11 mouse cellular contexts compared by ENCODE assay signal in genomic region chr19:4569356-4570236, GRCm38 (mm10). TPM values are rescaled to one million over a fixed set of nuclear protein-coding genes. Genes with fewer than 3 reads are reported as not detected.
DNase-seq lines count a peak whose midpoint lies in the region; ATAC-seq and TF ChIP-seq lines count a peak whose summit lies in the region.
"Had no signal": no experiment of that assay in that cellular context is flagged by ENCODE, and none has a peak within 500 bp of the region (broad histone marks: within the 10 kb centered on the region; RNA-seq: fewer than 3 reads in every experiment).

No protein-coding gene starts in this region.

- peak overlapping the region; percentile 45 for H3K9ac ChIP-seq in liver, adult 2 months (ENCODE audit: low read depth, low read length)
- H3K9ac ChIP-seq in liver, embryonic 14.5 days (replicated peaks): peak overlapping the region; percentile 71
- H3K9ac ChIP-seq in stomach, embryonic 15.5 days: no peak overlapping the region
- H3K9ac ChIP-seq: midbrain, embryonic 12.5 days had no signal

- H3K4me3 ChIP-seq in liver, adult 2 months (ENCODE audit: insufficient read depth, low read depth, low read length): no peak overlapping the region
- peak overlapping the region in 1 of 2 experiments; percentile 20; a peak in 1 of 4 replicates for H3K4me3 ChIP-seq in liver, embryonic 14.5 days (ENCODE audit: insufficient read depth in 1 of 2, low read depth in 2 of 2, low read length in 2 of 2)
- H3K4me3 ChIP-seq in stomach, embryonic 15.5 days (replicated peaks): no peak overlapping the region
- H3K4me3 ChIP-seq: midbrain, embryonic 12.5 days had no signal

- WGBS in liver, adult 2 months: 25% methylated on average over 17 of the region's 17 CpGs
- WGBS in liver, embryonic 14.5 days (ENCODE audit: insufficient replicate concordance): 72% methylated on average over 17 of the region's 17 CpGs
- 70% methylated on average over 17 of the region's 17 CpGs for WGBS in stomach, embryonic 15.5 days

- no peaks in the 10 kb centered on the region for H3K36me3 ChIP-seq in liver, adult 2 months (ENCODE audit: control insufficient read depth, insufficient read depth, low read length)
- no peaks in the 10 kb centered on the region for H3K36me3 ChIP-seq in liver, embryonic 14.5 days (replicated peaks; ENCODE audit: control insufficient read depth, insufficient read depth, low read depth)
- no peaks in the 10 kb centered on the region for H3K36me3 ChIP-seq in stomach, embryonic 15.5 days
- H3K36me3 ChIP-seq: midbrain, embryonic 12.5 days had no signal

- TF ChIP-seq POLR2A in liver, adult 2 months (IDR thresholded peaks at IDR 0.05; ENCODE audit: extremely low read depth, insufficient read depth, low read length): no peak

- H3K9me3 ChIP-seq in liver, embryonic 14.5 days (ENCODE audit: control insufficient read depth, low read length): no peaks in the 10 kb centered on the region
- H3K9me3 ChIP-seq in stomach, embryonic 15.5 days: no peaks in the 10 kb centered on the region
- H3K9me3 ChIP-seq: midbrain, embryonic 12.5 days had no signal

- no peaks in the 10 kb centered on the region for H3K27me3 ChIP-seq in liver, adult 2 months (ENCODE audit: control insufficient read depth, insufficient read depth, low read length)
- no peaks in the 10 kb centered on the region for H3K27me3 ChIP-seq in liver, embryonic 14.5 days (ENCODE audit: control insufficient read depth, insufficient read depth, low read length)
- no peaks in the 10 kb centered on the region for H3K27me3 ChIP-seq in stomach, embryonic 15.5 days (replicated peaks)

- no peak for ATAC-seq in liver, embryonic 14.5 days (ENCODE audit: insufficient read depth)
- no peak for ATAC-seq in stomach, embryonic 15.5 days (ENCODE audit: insufficient read depth, low FRiP score, low read depth)

- H3K4me1 ChIP-seq in liver, adult 2 months (ENCODE audit: control insufficient read depth, insufficient read depth, low read length): peaks cover 41% of the 10 kb centered on the region
- H3K4me1 ChIP-seq in liver, embryonic 14.5 days (replicated peaks; ENCODE audit: control insufficient read depth in 2 of 2, insufficient read depth in 2 of 2, low read length in 1 of 2): peaks cover 68% of the 10 kb centered on the region in 2 experiments
- no peaks in the 10 kb centered on the region for H3K4me1 ChIP-seq in stomach, embryonic 15.5 days

- peak overlapping the region; percentile 69 for H3K4me2 ChIP-seq in liver, embryonic 14.5 days (ENCODE audit: low read depth)
- no peak overlapping the region for H3K4me2 ChIP-seq in stomach, embryonic 15.5 days
- H3K4me2 ChIP-seq: midbrain, embryonic 12.5 days had no signal

- no peak for TF ChIP-seq EP300 in liver, embryonic 14.5 days (IDR thresholded peaks at IDR 0.05; ENCODE audit: low read depth)

- H3K27ac ChIP-seq in liver, adult 2 months (replicated peaks; ENCODE audit: insufficient read depth, low read depth, low read length): peak overlapping the region; percentile 92
- peak overlapping the region; percentile 100 for H3K27ac ChIP-seq in liver, embryonic 14.5 days
- peak overlapping the region; percentile 8; the same call in 1 of the 2 replicates for H3K27ac ChIP-seq in stomach, embryonic 15.5 days
- H3K27ac ChIP-seq: midbrain, embryonic 12.5 days had no signal

- TF ChIP-seq CTCF in liver, adult 2 months (IDR thresholded peaks at IDR 0.05; ENCODE audit: low read depth, low read length): no peak
- TF ChIP-seq CTCF in liver, embryonic 14.5 days (IDR thresholded peaks at IDR 0.05; ENCODE audit: low read depth): no peak

- intact Hi-C loops in heart, postnatal 10 days (cut with DNase I): no loop called here

- peaks cover 26% of the 10 kb centered on the region; the same call in 1 of the 2 replicates for H3K79me2 ChIP-seq in liver, adult 2 months (ENCODE audit: control insufficient read depth, insufficient read depth, low read length)

- peak; percentile 70 for DNase-seq in heart, adult 11 months
- DNase-seq in heart, postnatal 10 days: no peak
- peak; percentile 95 for DNase-seq in liver, adult 2 months (ENCODE audit: extremely low read depth, low read depth, low spot score)
- DNase-seq in liver: no peak
- no peak for DNase-seq in liver, embryonic 14.5 days (ENCODE audit: low read depth in 3 of 3, low spot score in 3 of 3)
- DNase-seq in retina, postnatal 1 day: no peak
- no peak for DNase-seq in testis, postnatal 10 days (ENCODE audit: low spot score)
- DNase-seq: B cell, adult 2 months; thymus, adult 2 months had no signal

RNA-seq across cellular contexts. Expression of gene Lrfn4, which starts 45.9 kb away (rescaled TPM):
- 10 to 100 TPM; 12.6 to 16.0 TPM for total RNA-seq in heart, postnatal 10 days (2021)
- 0.13 and 0.18 TPM in 2 replicates for total RNA-seq in liver, adult 2 months (2014; rRNA removed)
- polyA plus RNA-seq in liver, adult 2 months (2012; rRNA removed): 0.27 and 0.35 TPM in 2 replicates
- 2.1 and 2.6 TPM in 2 replicates for polyA plus RNA-seq in liver, embryonic 14.5 days (2012; rRNA removed)
- polyA plus RNA-seq in liver, embryonic 14.5 days (2014; fragmentation: Nextera tagmentation; extraction: Ambion mirVana): 0.42 and 0.64 TPM in 2 replicates
- 5.7 and 6.1 TPM in 2 replicates for polyA plus RNA-seq in stomach, embryonic 15.5 days (2015; fragmentation: Nextera tagmentation; extraction: Ambion mirVana)

RNA-seq across cellular contexts. Expression of gene Rce1, which starts 55.8 kb away (rescaled TPM):
- 10 to 100 TPM; 14.9 to 16.2 TPM for total RNA-seq in heart, postnatal 10 days (2021)
- 14.8 and 15.7 TPM in 2 replicates for total RNA-seq in liver, adult 2 months (2014; rRNA removed)
- polyA plus RNA-seq in liver, adult 2 months (2012; rRNA removed): 31.0 and 44.9 TPM in 2 replicates
- 20.0 and 26.7 TPM in 2 replicates for polyA plus RNA-seq in liver, embryonic 14.5 days (2012; rRNA removed)
- 23.6 and 25.2 TPM in 2 replicates for polyA plus RNA-seq in liver, embryonic 14.5 days (2014; fragmentation: Nextera tagmentation; extraction: Ambion mirVana)
- polyA plus RNA-seq in stomach, embryonic 15.5 days (2015; fragmentation: Nextera tagmentation; extraction: Ambion mirVana): 66.1 and 66.8 TPM in 2 replicates

RNA-seq across cellular contexts. Expression of gene Pcx, which starts 59.3 kb away (rescaled TPM):
- total RNA-seq in heart, postnatal 10 days (2021): 10 to 100 TPM in 1 of 2 experiments, 1 to 10 TPM in 1; 7.1 to 22.9 TPM
- total RNA-seq in liver, adult 2 months (2014; rRNA removed): 266 and 269 TPM in 2 replicates
- 237 and 274 TPM in 2 replicates for polyA plus RNA-seq in liver, adult 2 months (2012; rRNA removed)
- polyA plus RNA-seq in liver, embryonic 14.5 days (2012; rRNA removed): 14.7 and 16.4 TPM in 2 replicates
- 25.6 and 29.1 TPM in 2 replicates for polyA plus RNA-seq in liver, embryonic 14.5 days (2014; fragmentation: Nextera tagmentation; extraction: Ambion mirVana)
- polyA plus RNA-seq in stomach, embryonic 15.5 days (2015; fragmentation: Nextera tagmentation; extraction: Ambion mirVana): 18.0 and 19.1 TPM in 2 replicates

Comparison
In these comparisons a context has a peak if more than half of its experiments do, and no peak if none do; other contexts are left out.
1. DNase-seq: peak in heart, adult 11 months (single experiment) and liver, adult 2 months (single experiment); none in heart, postnatal 10 days (0 of 2), liver (single experiment), liver, embryonic 14.5 days (0 of 3), retina, postnatal 1 day (single experiment) and testis, postnatal 10 days (single experiment).
2. H3K27ac ChIP-seq: peak in every context shown above with its lines; median percentile 100 in liver, embryonic 14.5 days; 92 in liver, adult 2 months; 8 in stomach, embryonic 15.5 days.